Mouse (Mus musculus) testis, adult 2 months (tissue): ENCODE measurements around the gene Helb.

ENCODE experiments used
- CTCF ChIP-seq: fragments of 200-500 bp; IDR thresholded peaks from 2 replicates; pipeline ENCODE4 v1.5.1; 2012; ENCODE audit warnings: low read depth, mild to moderate bottlenecking, inconsistent platforms, low read length, moderate library complexity; ENCODE audit not compliant: control insufficient read depth, insufficient read depth, insufficient replicate concordance
- POLR2A ChIP-seq: fragments of 200-500 bp; IDR thresholded peaks from 2 replicates; pipeline ENCODE4 v1.6.1; 2012; ENCODE audit warnings: low read depth, mild to moderate bottlenecking, inconsistent platforms, low read length, moderate library complexity; ENCODE audit not compliant: control insufficient read depth

DNA sequence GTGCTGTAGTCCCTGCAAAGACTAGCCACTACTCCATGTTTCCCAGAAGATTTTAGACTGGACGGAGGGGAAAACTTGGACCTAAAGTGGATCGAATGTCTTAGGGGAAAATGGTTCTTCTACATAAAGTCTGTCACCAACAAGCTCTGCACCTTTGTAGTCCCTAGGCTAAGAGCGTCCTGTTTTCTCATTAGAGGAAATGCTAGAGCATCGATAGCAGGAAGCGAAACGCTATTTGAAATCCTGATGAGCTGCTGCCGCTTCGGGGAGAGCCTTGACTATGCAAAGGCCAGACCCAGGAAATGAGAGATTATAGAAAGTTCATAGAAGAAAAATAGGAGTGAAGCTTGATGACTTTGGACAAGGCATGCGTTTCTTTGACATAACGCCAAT lies 12.7 kb upstream of the Helb start:
- TF ChIP-seq POLR2A (no peak), CTCF (no peak)
